In the genomic region with DNA sequence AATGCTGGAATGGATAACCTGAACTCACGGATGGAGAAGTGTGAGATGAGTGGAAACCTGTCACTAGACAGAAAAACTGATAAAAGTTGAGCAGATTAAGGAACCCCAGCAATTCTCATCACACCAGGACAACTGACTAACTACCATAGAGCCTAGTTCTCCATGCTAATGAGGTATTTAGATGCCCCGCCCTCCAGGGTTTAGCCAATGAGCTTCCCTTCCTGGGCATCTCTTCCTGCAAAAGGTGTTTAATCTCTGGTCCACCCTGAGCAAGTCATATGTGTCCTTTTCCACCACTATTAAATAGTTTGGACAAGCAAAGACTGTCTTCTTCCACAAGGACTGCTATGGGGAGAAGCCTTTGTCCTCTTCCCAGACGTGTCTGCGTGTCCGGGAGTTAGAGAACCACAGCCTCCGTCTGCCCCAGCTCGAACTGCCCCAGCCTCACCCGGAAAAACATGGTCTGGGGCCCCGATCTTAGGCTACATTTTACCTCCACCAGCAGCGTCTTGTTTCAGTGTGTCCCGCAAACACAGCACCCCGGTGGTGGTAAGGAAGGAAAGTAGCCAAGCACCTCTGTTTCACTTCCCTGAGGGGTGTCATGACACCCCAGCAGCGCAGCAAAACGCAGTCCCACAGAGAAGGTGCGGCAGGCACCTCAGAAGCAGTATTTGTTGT, we compare ENCODE assay signal across 10 mouse cellular contexts. TPM values are rescaled to one million over a fixed set of nuclear protein-coding genes. Genes with fewer than 3 reads are reported as not detected.
A peak's percentile ranks its signal among the peaks of the same experiment; 100 is the strongest.
DNase-seq lines count a peak whose midpoint lies in the region; ATAC-seq and TF ChIP-seq lines count a peak whose summit lies in the region.
"Had no signal": no experiment of that assay in that cellular context is flagged by ENCODE, and none has a peak within 500 bp of the region (broad histone marks: within the 10 kb centered on the region; RNA-seq: fewer than 3 reads in every experiment).

No protein-coding gene starts in this region.

- no peaks in the 10 kb centered on the region for H3K4me1 ChIP-seq in heart, postnatal 0 days (ENCODE audit: control insufficient read depth, insufficient read depth)
- H3K4me1 ChIP-seq in ES-Bruce4 (ENCODE audit: control insufficient read depth, insufficient read depth, low read length): no peaks in the 10 kb centered on the region
- no peaks in the 10 kb centered on the region for H3K4me1 ChIP-seq in intestine, embryonic 16.5 days (ENCODE audit: control insufficient read depth, insufficient read depth, low read length)

- peak overlapping the region; percentile 34; the same call in 1 of the 2 replicates for H3K4me2 ChIP-seq in heart, postnatal 0 days (ENCODE audit: low read depth, low read length)
- peak overlapping the region; percentile 32 for H3K4me2 ChIP-seq in intestine, embryonic 16.5 days (ENCODE audit: low read depth, low read length)
- H3K4me2 ChIP-seq: embryonic facial prominence, embryonic 13.5 days had no signal

- H3K4me3 ChIP-seq in heart, postnatal 0 days (ENCODE audit: low read depth, low read length): no peak overlapping the region
- H3K4me3 ChIP-seq in ES-Bruce4 (ENCODE audit: low read depth, low read length): peak overlapping the region; percentile 66
- peak overlapping the region; percentile 22 for H3K4me3 ChIP-seq in intestine, embryonic 16.5 days (ENCODE audit: low read length)
- H3K4me3 ChIP-seq: embryonic facial prominence, embryonic 13.5 days had no signal

- H3K9ac ChIP-seq in heart, postnatal 0 days (replicated peaks; ENCODE audit: low read depth, low read length): no peak overlapping the region
- 0 out of 2 replicates have a peak overlapping the region, but pooled peaks have one; percentile 27 for H3K9ac ChIP-seq in ES-Bruce4 (ENCODE audit: low read depth, poor library complexity, severe bottlenecking)
- H3K9ac ChIP-seq in intestine, embryonic 16.5 days (ENCODE audit: low read depth, low read length): 0 out of 2 replicates have a peak overlapping the region, but pooled peaks have one; percentile 1
- H3K9ac ChIP-seq: embryonic facial prominence, embryonic 13.5 days had no signal

- no peaks in the 10 kb centered on the region for H3K36me3 ChIP-seq in heart, postnatal 0 days (replicated peaks; ENCODE audit: control insufficient read depth, insufficient read depth, low read length)
- H3K36me3 ChIP-seq in ES-Bruce4 (ENCODE audit: control insufficient read depth, insufficient read depth, low read length, poor library complexity, severe bottlenecking): no peaks in the 10 kb centered on the region
- no peaks in the 10 kb centered on the region for H3K36me3 ChIP-seq in intestine, embryonic 16.5 days (ENCODE audit: control insufficient read depth, insufficient read depth, low read length)
- H3K36me3 ChIP-seq in splenic B cell, adult 2 months (ENCODE audit: control insufficient read depth, insufficient read depth, low read length, poor library complexity, severe bottlenecking): no peaks in the 10 kb centered on the region
- H3K36me3 ChIP-seq: embryonic facial prominence, embryonic 13.5 days had no signal

- no peak for ATAC-seq in heart, postnatal 0 days (ENCODE audit: insufficient read depth, low read depth)
- ATAC-seq in intestine, embryonic 16.5 days: peak; percentile 55; the same call in 1 of the 2 replicates

- TF ChIP-seq POLR2A in ES-Bruce4 (IDR thresholded peaks at IDR 0.05; ENCODE audit: insufficient read depth, low read length): no peak

- 39% methylated on average over 15 of the region's 15 CpGs for WGBS in heart, postnatal 0 days
- WGBS in intestine, embryonic 16.5 days: 37% methylated on average over 15 of the region's 15 CpGs

- no peaks in the 10 kb centered on the region for H3K27me3 ChIP-seq in heart, postnatal 0 days (ENCODE audit: control insufficient read depth, insufficient read depth, low read length)
- no peaks in the 10 kb centered on the region; the same call in 1 of the 2 replicates for H3K27me3 ChIP-seq in ES-Bruce4 (ENCODE audit: control insufficient read depth, insufficient read depth, low read length, poor library complexity, severe bottlenecking)
- no peaks in the 10 kb centered on the region for H3K27me3 ChIP-seq in intestine, embryonic 16.5 days (replicated peaks; ENCODE audit: control insufficient read depth, insufficient read depth, low read length)
- no peaks in the 10 kb centered on the region; the same call in 1 of the 2 replicates for H3K27me3 ChIP-seq in splenic B cell, adult 2 months (ENCODE audit: control insufficient read depth, insufficient read depth, low read length, poor library complexity, severe bottlenecking)
- H3K27me3 ChIP-seq: embryonic facial prominence, embryonic 13.5 days had no signal

- intact Hi-C loops in heart, postnatal 25 days (cut with DNase I): no loop called here

- H3K27ac ChIP-seq in heart, postnatal 0 days (ENCODE audit: low read depth): no peak overlapping the region
- no peak overlapping the region for H3K27ac ChIP-seq in ES-Bruce4 (ENCODE audit: insufficient read depth, low read length)
- no peak overlapping the region for H3K27ac ChIP-seq in intestine, embryonic 16.5 days (ENCODE audit: low read length)
- H3K27ac ChIP-seq: embryonic facial prominence, embryonic 13.5 days had no signal

- no peaks in the 10 kb centered on the region for H3K9me3 ChIP-seq in heart, postnatal 0 days (replicated peaks; ENCODE audit: control insufficient read depth, low read length)
- no peaks in the 10 kb centered on the region for H3K9me3 ChIP-seq in ES-Bruce4 (replicated peaks; ENCODE audit: control insufficient read depth, insufficient read depth, low read length, poor library complexity, severe bottlenecking)
- H3K9me3 ChIP-seq in intestine, embryonic 16.5 days (ENCODE audit: control insufficient read depth, low read length): no peaks in the 10 kb centered on the region
- H3K9me3 ChIP-seq: embryonic facial prominence, embryonic 13.5 days had no signal

- no peak for TF ChIP-seq EP300 in heart, postnatal 0 days (IDR thresholded peaks at IDR 0.05; ENCODE audit: low read depth)
- TF ChIP-seq EP300 in ES-Bruce4 (IDR thresholded peaks at IDR 0.05; ENCODE audit: insufficient read depth, low read depth, low read length): no peak

- DNase-seq in heart, postnatal 0 days (ENCODE audit: low spot score): no peak
- no peak for DNase-seq in heart, postnatal 25 days (ENCODE audit: low spot score)
- DNase-seq in splenic B cell, adult 2 months (ENCODE audit: low read depth, low spot score): peak; percentile 49
- no peak for DNase-seq in kidney, adult 18-20 months
- DNase-seq in right cerebral cortex, postnatal 10 days (ENCODE audit: low spot score in 2 of 2): no peak
- DNase-seq in left cerebral cortex, adult 8-10 months (ENCODE audit: low spot score in 2 of 2): no peak
- DNase-seq: lung, postnatal 4 days had no signal

- TF ChIP-seq CTCF in heart, postnatal 0 days (IDR thresholded peaks at IDR 0.05; ENCODE audit: low read depth): no peak
- TF ChIP-seq CTCF in ES-Bruce4 (IDR thresholded peaks at IDR 0.05; ENCODE audit: low read depth, low read length): no peak

RNA-seq across cellular contexts. Expression of gene Cdhr3, which starts 26.1 kb away (rescaled TPM):
- 1.5 TPM in 1 of 2 replicates, not detected in the other for total RNA-seq in heart, postnatal 0 days (2014; rRNA removed; ENCODE audit: low replicate concordance)
- polyA plus RNA-seq in heart, postnatal 0 days (2015; fragmentation: Nextera tagmentation; extraction: Ambion mirVana): 0.73 and 1.2 TPM in 2 replicates
- under 1 TPM; 0.67 to 0.73 TPM for total RNA-seq in heart, postnatal 25 days (2021)
- not detected in 2 replicates for polyA plus RNA-seq in ES-Bruce4 (2011; ENCODE audit: insufficient read depth, insufficient read length, low read depth, missing spikeins)
- 0.04 and 0.15 TPM in 2 replicates for polyA plus RNA-seq in intestine, embryonic 16.5 days (2015; fragmentation: Nextera tagmentation; extraction: Ambion mirVana)
- 1 to 10 TPM in 3 of 4 experiments, under 1 TPM in 1; 0.78 to 3.9 (median 2.6) TPM for total RNA-seq in left cerebral cortex, adult 8-10 months (2022)
- polyA plus RNA-seq: embryonic facial prominence, embryonic 13.5 days had no signal

RNA-seq across cellular contexts. Expression of gene Atxn7l1, which starts 28.7 kb away (rescaled TPM):
- 6.7 and 11.1 TPM in 2 replicates for total RNA-seq in heart, postnatal 0 days (2014; rRNA removed; ENCODE audit: low replicate concordance)
- 4.5 and 5.3 TPM in 2 replicates for polyA plus RNA-seq in heart, postnatal 0 days (2015; fragmentation: Nextera tagmentation; extraction: Ambion mirVana)
- 10 to 100 TPM; 17.2 to 19.2 TPM for total RNA-seq in heart, postnatal 25 days (2021)
- 16.1 and 17.5 TPM in 2 replicates for polyA plus RNA-seq in ES-Bruce4 (2011; ENCODE audit: insufficient read depth, insufficient read length, low read depth, missing spikeins)
- 12.9 and 14.5 TPM in 2 replicates for polyA plus RNA-seq in intestine, embryonic 16.5 days (2015; fragmentation: Nextera tagmentation; extraction: Ambion mirVana)
- total RNA-seq in left cerebral cortex, adult 8-10 months (2022): 10 to 100 TPM; 58.3 to 64.4 (median 61.0) TPM
